Mouse (Mus musculus): Measurements from ENCODE around the gene Zfp655.
"Not testable (repeated sequence)": the region's sequence is repeated elsewhere in the genome, so short reads cannot be mapped to it uniquely, and the experiment has no call there.

The Zfp655 gene

DNA sequence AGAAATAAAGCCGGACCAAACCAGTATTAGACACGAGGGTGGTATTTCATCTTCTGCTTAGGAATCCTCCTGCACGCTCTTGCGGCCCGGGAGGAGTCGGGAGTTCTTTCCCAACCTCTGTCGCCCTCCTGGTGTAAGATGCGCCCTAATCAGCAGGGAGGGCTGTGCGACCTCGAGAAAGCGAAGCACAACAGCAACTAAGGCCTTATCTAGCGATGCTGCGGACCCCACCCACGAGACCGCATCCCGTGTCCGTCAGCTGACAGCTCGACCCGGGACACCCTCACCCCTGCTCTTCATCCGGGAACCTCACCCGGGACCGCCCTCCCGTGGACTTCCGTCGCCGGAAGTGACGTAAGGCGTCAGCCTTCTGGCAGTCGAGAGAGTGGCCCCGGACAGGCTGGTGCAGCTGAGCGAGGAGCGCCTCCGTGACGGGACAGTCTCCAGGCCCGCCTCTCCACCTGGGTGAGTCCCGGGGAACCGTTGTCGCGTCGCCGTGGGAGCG lies at the start of gene Zfp655:
TSS of gene Zfp655 (plus strand) at position 349 of the 505 bp plus-strand sequence.
- peak; percentile 97 to 98 for DNase-seq

DNA sequence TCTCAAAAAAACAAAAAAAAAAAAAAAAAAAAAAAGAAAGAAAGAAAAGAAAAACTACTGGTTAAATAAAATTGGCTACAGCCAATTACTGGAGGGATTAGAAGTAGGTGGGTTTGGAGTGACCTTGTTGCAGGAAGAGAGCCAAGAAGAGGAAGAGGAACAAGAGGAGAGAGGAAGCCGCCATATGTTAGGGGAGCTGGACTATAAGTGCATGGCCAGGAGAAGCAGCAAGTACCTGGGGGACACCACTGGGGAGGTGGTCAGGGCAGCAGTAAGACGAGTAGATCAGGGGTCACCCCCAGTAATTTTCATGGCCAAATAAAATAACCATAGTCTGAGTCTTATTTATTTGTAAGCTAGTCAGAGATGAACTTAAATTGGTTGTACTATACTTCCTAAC lies 46.3 kb upstream of the Zfp655 start:
- no peak for DNase-seq

DNA sequence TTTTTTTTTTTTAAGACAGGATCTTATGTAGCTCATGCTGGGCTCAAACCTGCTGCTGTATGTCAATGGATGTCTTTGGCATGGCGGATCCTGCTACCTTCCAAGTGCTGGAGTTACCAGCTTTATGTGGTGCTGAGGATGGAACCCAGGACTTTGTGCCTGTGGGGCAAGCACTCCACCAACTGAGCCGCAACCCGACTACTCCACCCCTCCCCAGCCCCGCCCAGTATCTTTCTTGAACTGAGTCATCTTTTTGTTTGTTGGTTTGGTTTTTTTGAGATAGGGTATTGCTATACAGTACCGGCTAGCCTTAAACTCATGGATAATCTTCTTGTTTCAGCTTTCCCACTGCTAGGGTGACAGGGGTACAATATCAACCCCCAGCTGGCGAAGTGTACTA lies 42.1 kb upstream of the Zfp655 start:
- DNase-seq: no peak

DNA sequence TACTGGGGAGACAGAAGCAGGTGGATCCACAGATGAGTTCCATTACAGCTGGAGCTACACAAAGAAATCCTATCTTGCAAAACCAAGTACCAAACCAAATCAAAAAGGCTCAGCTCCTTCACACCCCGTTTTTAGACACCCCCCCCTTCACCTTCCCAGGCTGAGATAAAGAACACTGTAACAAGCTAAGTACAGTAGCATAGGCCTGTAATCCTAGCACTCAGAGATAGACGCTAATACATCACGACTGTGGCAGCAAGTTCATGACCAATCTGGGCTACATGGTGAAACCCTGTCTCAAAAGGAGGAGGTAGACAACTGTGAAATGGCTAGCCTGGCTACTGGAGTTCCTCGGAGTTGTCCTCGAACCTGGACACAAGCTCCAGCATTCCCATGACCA lies 41.1 kb upstream of the Zfp655 start:
- DNase-seq: no peak

DNA sequence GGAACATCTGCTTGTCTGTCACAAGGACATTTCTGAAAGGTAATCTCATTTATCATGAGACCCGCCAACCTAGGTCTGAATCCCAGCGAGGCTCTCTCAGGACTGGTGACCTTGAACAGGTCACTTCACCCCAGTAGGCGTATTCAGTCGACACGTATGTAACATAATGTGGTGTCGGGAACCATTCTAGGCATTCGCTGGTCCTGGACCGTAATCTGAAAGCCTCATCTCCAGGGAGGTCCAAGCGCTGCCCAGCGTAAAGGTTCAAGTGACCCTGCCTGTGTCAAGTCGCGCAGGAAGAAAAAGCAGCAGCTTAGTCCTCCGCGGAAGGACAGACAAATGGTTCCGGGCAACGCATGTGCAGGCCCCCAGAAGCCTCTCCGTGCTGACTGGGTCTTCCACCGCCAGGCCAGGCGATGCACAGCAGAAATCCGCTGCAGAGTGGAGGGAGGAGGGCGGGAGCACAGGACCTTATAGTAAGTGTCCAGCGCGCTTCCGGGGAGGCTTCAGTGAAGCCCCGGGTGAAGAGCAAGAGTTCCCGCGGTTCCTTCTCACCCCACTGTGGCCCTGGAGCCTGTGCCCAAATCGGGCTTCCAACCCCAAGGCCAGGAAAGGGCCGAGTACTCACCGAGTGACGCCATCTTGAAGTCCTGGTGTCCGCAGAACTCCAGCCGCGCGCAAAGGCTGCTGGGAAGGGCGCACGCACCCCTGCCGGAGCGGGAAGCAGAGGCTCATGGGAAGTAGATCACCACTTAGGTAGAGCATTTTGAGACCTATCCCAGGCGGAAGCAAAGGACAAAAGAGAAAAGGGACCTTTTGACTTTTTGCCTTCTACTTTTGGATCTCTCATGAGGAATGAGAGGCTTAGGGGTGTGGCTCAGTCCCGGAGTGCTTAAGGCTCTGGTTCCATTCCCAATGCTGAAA lies 40.4 kb upstream of the Zfp655 start:
- peak; percentile 95 for DNase-seq

DNA sequence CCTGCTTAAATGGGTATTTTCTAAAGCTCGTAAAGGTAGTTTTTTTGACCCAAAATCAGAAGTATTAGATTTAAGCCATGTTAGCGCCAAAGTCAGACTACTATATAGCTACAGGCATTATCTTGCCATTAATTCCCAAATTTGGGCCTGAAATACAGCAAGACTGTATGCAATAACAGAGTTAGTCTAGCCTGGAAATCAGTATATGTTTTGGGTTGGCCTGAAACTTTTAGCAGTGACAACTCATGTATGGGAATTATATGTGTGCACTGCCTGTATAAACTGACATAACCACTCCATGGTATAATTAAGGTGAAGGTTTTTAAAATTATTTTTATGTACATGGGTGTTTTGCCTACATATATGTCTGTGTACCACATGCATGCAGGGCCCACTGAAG lies 39.6 kb upstream of the Zfp655 start, which contains the start of gene Atp5j2:
TSS of gene Atp5j2 (minus strand) at position 101 of the 400 bp plus-strand sequence.
- no peak for DNase-seq

DNA sequence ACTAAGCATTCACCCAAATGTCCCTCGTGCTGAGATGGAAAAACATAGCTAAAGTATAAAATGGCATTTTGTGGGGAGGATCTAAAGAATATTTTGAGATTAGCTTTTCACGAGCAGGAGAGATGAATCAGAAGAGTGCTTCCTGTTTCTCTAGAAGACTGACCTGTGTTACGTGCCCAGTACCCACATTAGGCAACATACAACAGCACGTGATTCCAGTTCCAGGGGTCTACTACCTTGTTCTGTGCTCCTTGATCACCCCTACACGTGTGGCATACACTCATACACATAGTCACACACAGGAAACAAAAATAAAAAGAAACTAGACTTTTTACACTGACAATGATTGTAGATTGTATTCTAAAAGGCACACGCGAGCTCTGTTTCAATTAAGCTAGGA lies 31.1 kb upstream of the Zfp655 start:
- no peak for DNase-seq

DNA sequence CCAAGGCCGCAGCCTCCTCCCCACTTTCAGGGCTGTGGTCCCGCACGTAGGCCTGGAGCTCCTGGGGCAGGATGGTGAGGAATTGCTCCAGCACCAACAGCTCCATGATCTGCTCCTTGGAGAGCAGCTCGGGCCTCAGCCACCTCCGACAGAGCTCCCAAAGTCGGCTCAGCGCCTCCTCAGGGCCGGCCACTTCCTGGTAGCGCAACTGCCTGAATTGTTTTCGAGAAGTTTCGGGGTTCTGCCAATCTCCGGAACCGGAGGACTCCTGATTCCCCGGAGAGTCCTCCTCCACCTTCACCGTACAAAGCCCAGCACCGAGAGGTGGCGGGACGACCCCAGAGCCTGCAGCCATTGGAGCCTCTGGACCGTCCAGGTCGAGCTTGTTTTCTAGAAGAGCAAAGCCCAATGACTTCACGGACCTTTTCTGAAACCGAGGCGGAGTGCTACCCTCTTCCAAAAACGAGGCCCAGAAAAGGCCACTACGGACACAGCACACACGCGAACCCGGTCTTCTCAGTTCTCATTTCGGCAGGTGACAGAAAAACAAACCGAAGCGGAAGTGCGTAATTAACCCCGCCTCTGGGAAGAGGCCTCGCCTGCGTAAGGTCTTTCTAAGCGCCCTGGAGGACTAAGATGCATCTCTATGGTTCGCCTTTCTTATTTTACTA lies 30.1 kb upstream of the Zfp655 start, which contains the start of gene Zkscan14:
TSS of gene Zkscan14 (minus strand) at position 548 of the 671 bp plus-strand sequence.
- DNase-seq: peak; percentile 80 to 85

DNA sequence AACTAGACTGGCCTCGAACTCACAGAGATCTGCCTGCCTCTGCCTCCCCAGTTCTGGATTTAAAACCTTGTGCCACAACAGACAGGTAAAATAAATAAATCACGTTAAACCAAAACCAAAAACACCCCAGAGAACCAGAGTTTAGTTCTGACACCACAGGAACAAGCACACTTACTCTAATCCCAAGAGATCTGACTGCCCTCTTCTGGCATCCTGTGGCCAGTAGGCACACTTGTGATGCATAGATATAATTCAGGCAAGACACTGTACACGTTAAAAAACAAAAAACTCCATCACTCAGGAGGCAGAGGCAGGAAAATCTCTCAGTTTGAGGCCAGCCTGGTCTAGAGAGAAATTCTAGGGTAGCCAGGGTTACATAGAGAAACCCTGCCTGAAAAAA lies 29.1 kb upstream of the Zfp655 start:
- DNase-seq: no peak

DNA sequence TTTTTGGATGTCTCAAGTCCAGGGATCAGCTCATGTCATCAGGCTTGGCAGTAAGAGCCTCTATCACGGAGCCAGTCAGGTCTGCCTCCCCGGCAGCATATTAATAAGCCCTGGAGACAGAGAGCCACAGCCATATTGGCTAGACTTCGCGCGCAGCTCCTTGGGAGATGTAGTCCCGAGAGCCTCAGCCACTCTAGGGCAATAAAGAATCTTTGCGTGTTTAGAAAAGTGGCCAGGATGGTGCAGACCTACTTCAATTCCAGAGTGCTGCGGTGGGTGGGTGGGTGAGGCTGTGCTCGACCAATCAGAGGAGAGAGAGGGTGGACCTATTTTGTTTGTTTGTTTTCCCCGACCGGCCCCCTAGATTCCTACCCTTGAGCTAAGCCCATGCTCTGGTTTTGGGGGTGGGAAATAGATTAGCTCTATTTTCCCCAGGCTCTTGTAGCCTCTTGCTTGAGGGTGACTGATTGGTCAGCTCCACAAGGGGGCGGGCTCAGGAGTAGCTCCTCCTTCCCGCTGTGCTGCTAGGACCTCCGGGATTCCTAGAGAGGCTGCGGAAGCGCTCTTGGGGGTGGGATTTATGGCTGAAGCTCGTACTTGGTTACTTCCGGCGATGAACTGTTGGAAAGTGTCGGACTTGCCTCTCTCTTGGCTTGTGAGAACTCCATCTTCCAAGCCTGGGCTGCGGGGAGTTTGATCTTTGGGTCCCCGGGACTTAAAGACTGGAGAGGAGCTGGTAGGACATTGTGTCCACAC lies 27.4 kb upstream of the Zfp655 start, which contains the start of gene Zkscan5:
TSS of gene Zkscan5 (plus strand) at position 627 of the 756 bp plus-strand sequence.
- DNase-seq: peak; percentile 97 to 99

DNA sequence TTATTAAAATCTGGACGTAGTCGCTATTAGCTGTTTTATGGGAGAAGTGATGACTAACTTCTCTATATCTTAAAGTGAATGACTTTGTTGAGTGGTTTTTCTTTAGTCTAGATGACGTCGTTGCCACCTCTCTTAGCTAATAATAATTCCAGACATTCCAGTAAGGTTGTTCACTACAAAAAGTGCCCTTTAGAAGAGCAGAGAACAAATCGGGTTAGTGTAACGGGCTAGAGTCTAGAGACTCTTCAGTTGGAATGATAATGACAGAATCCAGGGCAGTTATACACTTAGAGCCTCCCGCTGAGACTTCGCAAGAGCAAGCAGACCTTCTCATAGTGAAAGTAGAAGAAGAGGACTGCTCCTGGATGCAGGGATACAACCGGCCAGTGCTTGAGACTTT lies 26.5 kb upstream of the Zfp655 start:
- no peak for DNase-seq

DNA sequence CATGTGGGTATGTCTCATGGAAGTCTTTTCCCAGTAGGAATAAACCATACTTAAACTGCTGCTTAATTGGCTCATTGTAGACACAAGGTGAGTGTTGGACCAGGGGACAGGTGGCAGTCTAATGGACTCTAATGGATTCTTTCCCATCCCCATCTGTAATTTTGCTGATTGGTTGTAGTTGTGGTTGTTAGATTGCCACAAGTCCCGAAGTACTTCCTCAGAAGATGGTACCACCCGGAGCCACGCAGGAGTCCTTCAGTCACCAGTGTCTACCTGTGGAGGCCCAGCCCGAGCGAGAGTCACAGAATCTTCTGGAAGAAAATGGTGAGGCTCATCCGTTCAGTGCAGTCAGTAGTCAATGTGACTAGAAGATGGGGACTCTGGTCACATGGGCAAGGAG lies 24.1 kb upstream of the Zfp655 start:
- no peak for DNase-seq

DNA sequence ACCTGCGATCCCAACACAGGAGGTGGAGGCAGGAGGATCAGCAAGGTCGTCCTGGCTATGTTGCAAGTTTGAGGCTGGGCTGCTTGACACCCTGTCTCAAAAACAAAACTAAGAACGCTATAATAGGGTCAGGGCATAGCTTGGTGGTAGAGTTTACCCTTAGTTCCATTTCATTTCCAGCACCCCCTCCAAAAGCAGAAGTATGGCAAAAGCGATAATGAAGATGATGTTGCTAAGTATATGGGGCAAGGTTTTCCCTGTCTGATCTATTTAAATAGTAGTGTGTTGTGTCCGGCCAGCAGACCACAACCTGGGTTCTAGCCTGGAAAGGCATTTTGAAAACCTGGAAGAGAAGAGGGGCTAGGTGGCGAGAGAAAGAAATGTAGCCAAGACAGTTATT lies 23.6 kb upstream of the Zfp655 start:
- no peak for DNase-seq

DNA sequence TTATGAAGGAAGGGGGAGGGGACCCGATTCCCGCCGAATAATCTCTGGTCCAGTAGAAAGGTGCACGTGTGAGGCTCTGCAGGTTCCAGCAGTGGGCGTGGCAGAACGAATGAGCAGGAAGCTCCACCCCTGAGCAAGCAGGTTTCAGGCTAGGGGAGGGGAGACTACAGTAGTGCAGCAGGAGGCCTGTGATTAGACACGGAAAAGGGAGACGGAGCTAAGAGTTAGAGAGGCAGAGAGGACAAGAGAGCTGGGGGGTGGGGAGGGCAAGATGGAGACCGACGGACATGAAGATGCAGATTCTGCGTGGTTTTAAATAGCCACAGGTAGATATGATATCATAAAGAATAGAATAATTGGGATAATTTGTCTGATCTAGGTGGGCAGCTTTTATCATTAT lies 23.1 kb upstream of the Zfp655 start:
- DNase-seq: not testable (repeated sequence)

DNA sequence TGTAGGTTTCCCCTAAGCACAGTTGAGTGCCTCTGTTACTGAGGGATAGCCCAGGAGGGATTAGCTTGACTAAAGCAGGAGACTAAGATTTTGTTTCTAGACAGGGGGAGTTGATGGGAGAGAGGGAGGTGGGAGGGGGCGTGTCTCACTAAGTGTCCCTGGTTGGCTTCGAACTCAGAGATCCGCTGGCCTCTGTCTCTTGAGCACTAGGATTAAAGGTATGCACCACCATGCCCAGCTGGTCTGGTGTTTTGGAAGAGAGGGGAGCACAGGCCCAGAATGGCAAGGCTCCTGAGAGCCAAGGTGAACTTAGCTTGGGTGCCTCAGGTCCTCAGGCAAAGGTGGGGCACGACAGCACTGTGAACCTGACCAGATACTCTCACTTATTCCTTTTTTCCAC lies 20.2 kb upstream of the Zfp655 start:
- no peak for DNase-seq

DNA sequence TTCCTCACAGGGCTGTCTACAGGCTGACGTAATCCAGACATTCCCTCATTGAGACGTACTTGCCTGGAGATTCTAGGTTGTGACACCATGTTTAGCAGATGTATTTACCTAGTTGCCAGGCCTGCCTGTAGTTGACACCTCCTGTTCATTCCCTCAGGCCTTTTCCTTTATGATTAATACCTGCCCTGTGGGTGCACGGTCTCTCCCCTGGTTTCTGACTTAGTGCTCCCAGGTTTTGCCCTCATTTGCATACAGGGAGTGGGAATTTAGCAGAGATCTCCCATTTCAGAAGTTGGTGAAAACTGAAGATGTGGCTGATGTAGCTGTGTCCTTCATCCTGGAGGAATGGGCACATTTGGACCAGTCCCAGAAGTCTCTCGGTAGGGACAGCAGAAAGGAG lies 19.3 kb upstream of the Zfp655 start:
- no peak for DNase-seq

DNA sequence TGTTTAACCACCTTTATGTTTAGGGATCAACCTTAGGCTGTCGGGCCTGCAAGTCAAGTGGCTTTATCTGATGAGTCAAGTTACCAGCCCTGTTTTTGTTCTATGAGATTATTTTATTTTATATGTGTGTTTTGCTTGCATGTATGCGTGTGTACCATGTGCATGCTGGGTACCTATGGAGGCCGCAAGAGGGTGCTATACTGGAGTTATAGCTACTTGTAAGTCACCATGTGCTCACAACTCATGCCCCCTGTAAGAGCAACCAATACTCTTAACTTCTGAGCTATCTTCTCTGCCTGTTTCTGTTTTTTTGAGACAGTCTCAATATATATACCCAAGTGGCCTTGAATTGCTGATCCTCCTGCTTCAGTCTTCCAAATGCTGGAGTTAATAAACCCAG lies 18.0 kb upstream of the Zfp655 start:
- DNase-seq: no peak

DNA sequence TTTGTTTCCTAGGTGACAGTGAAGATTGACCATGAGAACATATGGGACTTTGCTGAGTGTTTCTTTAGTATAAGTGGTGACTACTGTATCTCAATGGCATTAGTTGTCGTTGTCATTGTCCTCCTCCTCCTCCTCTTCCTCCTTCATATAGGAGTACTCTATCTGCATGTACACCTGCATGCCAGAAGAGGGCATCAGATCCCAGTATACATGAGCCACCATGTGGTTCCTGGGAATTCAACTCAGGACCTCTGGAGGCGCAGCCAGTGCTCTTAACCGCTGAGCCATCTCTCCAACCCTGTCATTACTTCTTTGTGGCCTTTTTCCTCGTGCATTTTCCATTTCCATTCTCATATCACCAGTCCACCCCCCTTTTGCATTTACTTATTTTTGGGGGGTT lies 16.8 kb upstream of the Zfp655 start:
- DNase-seq: no peak

DNA sequence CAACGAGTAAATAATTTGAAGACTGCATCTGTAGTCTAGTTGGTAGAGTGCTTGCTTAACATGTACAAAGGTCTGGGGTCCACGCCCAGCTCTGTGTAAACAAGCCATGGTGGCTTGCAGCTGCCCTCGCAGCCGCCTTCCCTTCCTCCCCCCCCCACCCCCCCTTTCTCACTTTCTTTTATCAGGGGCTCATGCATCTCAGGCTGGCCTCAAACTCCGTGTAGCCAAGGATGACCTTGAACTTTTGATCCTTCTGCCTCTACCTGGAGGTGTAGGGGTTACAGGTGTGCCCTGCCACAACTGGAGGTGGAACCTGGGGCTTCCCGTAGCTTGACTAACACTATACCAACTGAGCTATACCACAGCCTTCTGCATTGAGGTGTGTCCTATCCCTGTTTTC lies 13.8 kb upstream of the Zfp655 start:
- no peak for DNase-seq

DNA sequence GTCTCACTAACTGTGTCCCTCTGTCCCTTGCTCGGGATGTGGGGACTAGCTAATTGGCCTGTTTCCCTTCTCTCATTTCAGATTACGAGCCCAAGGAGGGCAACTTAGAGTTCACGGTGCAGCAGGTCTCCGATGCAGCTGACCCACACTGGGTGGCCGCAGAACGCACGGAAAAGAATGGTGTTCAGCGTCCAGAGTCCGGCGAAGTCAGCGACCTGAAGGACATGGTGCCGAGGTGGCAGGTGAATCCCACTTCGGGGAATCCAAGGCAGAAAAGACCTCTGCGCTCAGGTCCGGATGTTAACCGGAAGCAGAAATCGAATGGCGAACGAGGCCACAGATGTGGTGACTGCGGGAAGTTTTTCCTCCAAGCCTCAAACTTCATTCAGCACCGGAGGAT lies 13.3 kb upstream of the Zfp655 start:
- no peak for DNase-seq

DNA sequence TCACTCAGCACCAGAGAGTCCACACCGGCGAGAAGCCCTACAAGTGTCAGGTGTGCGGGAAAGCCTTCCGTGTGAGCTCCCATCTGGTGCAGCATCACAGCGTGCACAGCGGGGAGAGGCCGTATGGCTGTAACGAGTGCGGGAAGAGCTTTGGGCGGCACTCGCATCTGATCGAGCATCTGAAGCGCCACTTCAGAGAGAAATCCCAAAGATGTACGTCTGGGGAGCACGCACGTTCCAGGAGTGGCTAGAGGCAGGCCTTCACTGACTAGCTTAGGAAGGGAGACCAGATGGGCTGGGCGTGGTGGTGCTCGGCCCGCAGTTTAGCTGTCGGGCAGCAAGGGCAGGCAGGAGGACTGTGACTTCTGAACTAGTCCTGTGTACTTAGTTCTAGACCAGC lies 12.8 kb upstream of the Zfp655 start:
- no peak for DNase-seq

DNA sequence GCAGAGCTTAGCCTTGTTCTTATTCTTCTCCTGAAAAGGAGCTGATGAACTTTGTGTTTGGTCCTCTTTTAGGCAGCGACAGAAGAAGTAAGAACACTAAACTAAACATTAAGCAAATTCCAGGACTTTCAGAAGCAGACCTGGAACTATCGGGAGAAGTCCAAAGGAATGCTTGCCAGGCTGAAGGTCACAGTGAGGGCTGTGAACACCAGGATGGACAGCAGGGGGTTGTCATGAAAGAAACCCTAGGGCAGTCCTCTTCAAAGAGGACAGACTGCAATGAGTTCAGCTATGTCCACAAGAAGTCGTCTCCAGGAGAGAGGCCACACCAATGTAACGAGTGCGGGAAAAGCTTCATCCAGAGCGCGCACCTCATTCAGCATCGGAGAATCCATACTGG lies 11.5 kb upstream of the Zfp655 start:
- no peak for DNase-seq

DNA sequence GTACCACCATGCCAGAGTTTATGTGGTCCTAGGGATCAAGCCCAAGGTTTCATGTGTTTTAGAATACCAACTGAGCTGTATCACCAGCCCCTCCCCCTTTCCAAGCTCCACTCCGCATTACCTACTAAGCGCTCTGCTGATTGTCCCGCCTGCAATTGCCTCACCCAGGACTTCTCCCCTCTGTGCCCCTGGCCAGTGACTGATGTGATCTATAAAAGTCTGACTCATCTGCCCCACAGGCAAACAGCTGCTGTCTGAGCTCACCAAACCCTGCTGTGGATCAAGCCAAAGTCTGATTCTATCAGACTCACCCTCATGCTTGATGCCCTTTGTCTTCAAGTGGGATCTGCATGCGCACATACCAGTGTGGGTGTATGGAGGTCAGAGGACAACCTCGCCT lies 8.7 kb upstream of the Zfp655 start:
- no peak for DNase-seq

Data from cerebellum, adult 18-20 months (tissue).